Mouse (Mus musculus): ENCODE data around the gene Etv6.

DNA sequence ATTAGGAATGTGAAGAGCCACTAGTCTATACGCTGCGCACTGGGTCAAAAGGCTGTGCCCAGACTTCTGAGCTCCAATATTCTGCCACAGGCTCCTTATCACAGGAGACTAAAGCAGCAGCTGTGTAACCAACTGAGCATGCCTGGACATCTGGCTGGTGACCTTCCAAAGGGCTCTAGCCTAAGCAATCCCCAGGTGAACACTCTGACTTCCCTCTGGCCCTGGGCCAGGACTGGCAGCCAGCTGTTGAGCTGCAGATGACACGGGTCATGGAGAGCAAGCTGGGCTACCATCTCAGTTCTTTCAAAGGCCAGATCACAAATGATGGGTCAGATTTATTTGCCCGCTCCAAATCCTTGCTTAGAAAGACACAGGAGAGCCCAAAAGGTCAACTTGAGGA, 275.8 kb downstream of the Etv6 start:
- TF ChIP-seq POLR2A (IDR thresholded peaks at IDR 0.05; ENCODE audit: low read depth, low read length): no peak
- no peak for TF ChIP-seq CTCF (IDR thresholded peaks at IDR 0.05; ENCODE audit: extremely low read depth, insufficient read length, insufficient replicate concordance, low read depth, low read length)
